Mouse (Mus musculus): Measurements from ENCODE around the gene Emc7. TPM values are rescaled to one million over a fixed set of nuclear protein-coding genes. Genes with fewer than 3 reads are reported as not detected.
"Not testable (repeated sequence)": the region's sequence is repeated elsewhere in the genome, so short reads cannot be mapped to it uniquely, and the experiment has no call there.

Emc7 gene
- polyA plus RNA-seq, 1 experiment from 2014 or later = 23.8 TPM

DNA sequence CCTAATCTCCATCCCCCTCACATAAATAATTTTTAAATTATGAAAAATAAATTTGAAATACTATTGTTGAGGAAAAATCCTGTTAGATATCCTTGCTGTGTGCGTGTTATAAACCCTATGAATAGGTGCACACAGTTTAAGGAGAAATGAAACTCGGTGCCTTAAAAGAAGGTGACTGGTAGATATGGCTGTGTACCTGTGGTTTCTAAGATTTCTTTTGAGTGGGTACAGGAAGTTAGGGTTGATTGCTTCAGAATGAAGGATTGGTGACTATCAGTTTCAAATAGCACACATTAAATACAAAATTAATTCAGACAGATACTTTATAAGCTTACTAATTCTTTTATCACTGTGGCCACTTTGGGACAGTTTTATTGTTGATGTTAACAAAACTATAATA lies 17.2 kb upstream of the Emc7 start:
- Histone ChIP-seq H3K27ac (ENCODE audit: low read depth, low read length) (no peak overlapping the region), H3K9me3 (ENCODE audit: control insufficient read depth, low read length) (no peaks in the 10 kb centered on the region), H3K36me3 (ENCODE audit: control insufficient read depth, insufficient read depth, low read length) (no peaks in the 10 kb centered on the region), H3K4me1 (ENCODE audit: control insufficient read depth, insufficient read depth, low read length) (no peaks in the 10 kb centered on the region), H3K4me3 (ENCODE audit: low read depth, low read length) (no peak overlapping the region), H3K27me3 (ENCODE audit: control insufficient read depth, insufficient read depth, low read length) (no peaks in the 10 kb centered on the region), H3K9ac (replicated peaks; ENCODE audit: low read depth, low read length) (no peak overlapping the region), H3K4me2 (ENCODE audit: low read depth, low read length) (no peak overlapping the region)
- no peak for ATAC-seq (ENCODE audit: low read depth)
- 88% methylated on average over 2 of the region's 2 CpGs for WGBS

DNA sequence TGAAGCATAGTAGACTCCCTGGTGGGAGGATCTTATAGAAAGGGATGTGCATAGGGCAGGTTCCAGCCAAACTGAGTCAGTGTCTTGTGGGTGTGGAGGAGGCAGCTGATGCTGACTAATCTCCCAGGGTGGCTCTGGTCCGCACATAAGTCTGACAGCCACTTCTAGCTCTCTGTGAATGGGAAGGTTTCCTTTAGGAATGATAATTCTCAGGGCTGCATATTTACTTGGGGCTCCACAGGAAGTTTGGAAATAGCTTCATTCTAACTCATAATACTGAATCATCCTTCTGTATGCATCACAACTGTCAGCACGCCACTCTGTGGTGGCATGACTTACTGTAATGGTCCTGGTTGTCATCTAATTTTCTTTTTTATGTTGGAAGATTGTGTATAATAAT lies 11.3 kb upstream of the Emc7 start:
- Histone ChIP-seq H3K36me3 (ENCODE audit: control insufficient read depth, insufficient read depth, low read length) (no peaks in the 10 kb centered on the region), H3K4me1 (ENCODE audit: control insufficient read depth, insufficient read depth, low read length) (no peaks in the 10 kb centered on the region), H3K9me3 (ENCODE audit: control insufficient read depth, low read length) (no peaks in the 10 kb centered on the region), H3K4me2 (ENCODE audit: low read depth, low read length) (no peak overlapping the region), H3K27me3 (ENCODE audit: control insufficient read depth, insufficient read depth, low read length) (no peaks in the 10 kb centered on the region), H3K4me3 (ENCODE audit: low read depth, low read length) (no peak overlapping the region), H3K27ac (ENCODE audit: low read depth, low read length) (no peak overlapping the region), H3K9ac (replicated peaks; ENCODE audit: low read depth, low read length) (no peak overlapping the region)
- WGBS = 75% methylated on average over 2 of the region's 2 CpGs
- ATAC-seq (ENCODE audit: low read depth) = no peak

DNA sequence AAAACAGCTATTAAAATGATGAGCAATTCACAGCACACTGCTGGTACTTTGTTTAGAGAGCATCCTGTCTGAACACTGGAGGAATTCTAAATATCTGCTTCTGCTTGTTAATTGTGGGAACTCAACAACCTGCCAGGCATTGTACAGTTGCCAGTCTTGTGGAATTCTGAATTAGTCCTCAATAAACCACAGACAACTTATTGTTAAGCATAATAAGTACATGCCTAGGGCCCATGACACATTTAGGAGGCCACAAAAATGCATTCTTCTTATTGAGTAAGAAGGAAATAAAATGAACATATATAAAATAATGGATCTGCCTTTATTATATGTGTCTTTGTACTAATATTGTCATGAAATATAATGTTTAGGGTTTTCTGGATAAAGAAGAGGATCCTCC lies 9.3 kb upstream of the Emc7 start:
- no peaks in the 10 kb centered on the region for H3K27me3 ChIP-seq (ENCODE audit: control insufficient read depth, insufficient read depth, low read length)
- no peaks in the 10 kb centered on the region for H3K9me3 ChIP-seq (ENCODE audit: control insufficient read depth, low read length)
- no peak overlapping the region for H3K4me3 ChIP-seq (ENCODE audit: low read depth, low read length)
- no peak overlapping the region for H3K27ac ChIP-seq (ENCODE audit: low read depth, low read length)
- no peaks in the 10 kb centered on the region for H3K4me1 ChIP-seq (ENCODE audit: control insufficient read depth, insufficient read depth, low read length)
- no peak for ATAC-seq (ENCODE audit: low read depth)
- no peak overlapping the region for H3K9ac ChIP-seq (replicated peaks; ENCODE audit: low read depth, low read length)
- H3K36me3 ChIP-seq (ENCODE audit: control insufficient read depth, insufficient read depth, low read length) = no peaks in the 10 kb centered on the region
- no peak overlapping the region for H3K4me2 ChIP-seq (ENCODE audit: low read depth, low read length)

DNA sequence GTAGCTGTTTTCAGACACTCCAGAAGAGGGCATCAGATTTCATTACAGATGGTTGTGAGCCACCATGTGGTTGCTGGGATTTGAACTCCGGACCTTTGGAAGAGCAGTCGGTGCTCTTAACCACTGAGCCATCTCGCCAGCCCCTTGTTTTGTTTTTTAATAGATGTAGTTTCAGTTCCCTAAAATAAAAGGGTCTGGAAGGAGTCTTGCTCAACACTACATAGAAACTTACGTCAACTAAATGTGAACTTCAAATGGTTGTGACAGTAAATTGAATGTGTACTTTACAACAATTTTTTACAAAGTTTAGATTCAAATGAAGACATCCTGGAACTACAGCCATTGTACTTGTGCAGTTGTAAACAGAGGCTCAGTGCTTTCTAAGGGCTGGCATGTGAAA lies 6.8 kb upstream of the Emc7 start:
- not testable (repeated sequence) for H3K9ac ChIP-seq (replicated peaks; ENCODE audit: low read depth, low read length); H3K27ac ChIP-seq (ENCODE audit: low read depth, low read length); H3K4me3 ChIP-seq (ENCODE audit: low read depth, low read length); H3K36me3 ChIP-seq (ENCODE audit: control insufficient read depth, insufficient read depth, low read length); H3K27me3 ChIP-seq (ENCODE audit: control insufficient read depth, insufficient read depth, low read length); H3K9me3 ChIP-seq (ENCODE audit: control insufficient read depth, low read length); ATAC-seq (ENCODE audit: low read depth); H3K4me2 ChIP-seq (ENCODE audit: low read depth, low read length); H3K4me1 ChIP-seq (ENCODE audit: control insufficient read depth, insufficient read depth, low read length)
- WGBS = 83% methylated on average over 4 of the region's 4 CpGs

DNA sequence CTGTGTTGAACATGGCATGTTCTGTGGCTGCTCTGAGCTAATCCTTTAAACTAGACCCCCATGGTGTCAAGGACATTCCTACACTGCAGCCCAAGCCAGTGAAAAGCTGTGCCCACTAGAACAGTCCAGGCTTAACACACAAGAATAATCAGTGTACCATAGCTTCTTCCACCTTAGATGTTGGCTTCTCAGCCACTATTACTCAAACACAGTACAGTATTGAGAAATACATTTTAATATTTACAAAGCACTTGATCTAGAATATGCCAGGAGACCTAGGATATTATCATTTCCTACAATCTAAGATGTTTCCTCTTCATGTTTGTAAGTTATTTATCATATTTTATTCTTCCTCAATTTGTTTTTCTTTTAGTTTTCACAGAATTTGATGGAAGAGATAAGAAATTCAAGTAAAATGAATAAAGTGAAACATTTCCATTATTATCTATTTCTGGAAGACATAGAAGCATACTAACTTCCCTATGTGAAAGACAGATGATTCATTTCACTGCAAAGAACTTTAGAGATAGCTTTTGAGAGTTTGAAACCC lies 6.2 kb upstream of the Emc7 start:
- H3K4me1 ChIP-seq (ENCODE audit: control insufficient read depth, insufficient read depth, low read length) = no peaks in the 10 kb centered on the region
- no peaks in the 10 kb centered on the region for H3K27me3 ChIP-seq (ENCODE audit: control insufficient read depth, insufficient read depth, low read length)
- H3K9me3 ChIP-seq (ENCODE audit: control insufficient read depth, low read length) = no peaks in the 10 kb centered on the region
- H3K27ac ChIP-seq (ENCODE audit: low read depth, low read length) = no peak overlapping the region
- no peak for ATAC-seq (ENCODE audit: low read depth)
- H3K4me3 ChIP-seq (ENCODE audit: low read depth, low read length) = no peak overlapping the region
- no peaks in the 10 kb centered on the region for H3K36me3 ChIP-seq (ENCODE audit: control insufficient read depth, insufficient read depth, low read length)
- no peak overlapping the region for H3K4me2 ChIP-seq (ENCODE audit: low read depth, low read length)
- no peak overlapping the region for H3K9ac ChIP-seq (replicated peaks; ENCODE audit: low read depth, low read length)

DNA sequence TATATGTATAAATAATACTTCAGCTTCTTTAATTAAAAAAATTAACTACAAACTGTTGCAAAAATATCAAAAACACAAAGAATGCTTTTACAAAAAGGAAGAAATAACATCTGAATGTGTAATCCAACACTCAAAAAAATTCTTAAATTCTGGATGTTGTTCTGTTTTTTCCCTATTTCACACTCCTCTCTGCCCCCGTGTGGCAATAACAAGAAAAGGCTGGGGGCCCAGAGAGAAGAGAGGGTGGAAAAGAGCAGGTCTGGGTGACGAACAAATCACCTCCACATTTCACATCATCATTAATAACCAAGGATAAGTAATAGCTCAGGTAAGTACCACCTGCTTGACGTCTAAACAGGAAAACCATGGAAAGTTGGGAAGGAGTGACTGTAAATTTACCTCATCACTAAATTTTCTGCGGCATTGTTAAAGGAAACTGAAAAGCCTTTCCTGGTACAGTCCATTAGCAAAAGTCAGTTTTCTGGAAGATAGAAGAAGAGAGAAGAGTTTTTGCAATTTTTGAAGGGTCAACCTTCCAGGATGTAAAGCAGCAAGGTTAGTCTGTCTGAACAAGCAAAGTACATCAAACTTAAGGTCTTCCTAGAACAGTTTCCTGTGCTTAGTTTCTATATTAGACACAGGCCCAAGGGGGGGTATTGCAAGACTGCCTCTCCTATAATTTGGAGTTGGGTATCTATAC lies 5.0 kb upstream of the Emc7 start:
- no peak overlapping the region for H3K27ac ChIP-seq (ENCODE audit: low read depth, low read length)
- H3K27me3 ChIP-seq (ENCODE audit: control insufficient read depth, insufficient read depth, low read length) = no peaks in the 10 kb centered on the region
- no peaks in the 10 kb centered on the region for H3K9me3 ChIP-seq (ENCODE audit: control insufficient read depth, low read length)
- whole genome bisulfite sequencing = 39% methylated on average over 4 of the region's 4 CpGs
- H3K36me3 ChIP-seq (ENCODE audit: control insufficient read depth, insufficient read depth, low read length) = no peaks in the 10 kb centered on the region
- H3K4me3 ChIP-seq (ENCODE audit: low read depth, low read length) = no peak overlapping the region
- no peak overlapping the region for H3K4me2 ChIP-seq (ENCODE audit: low read depth, low read length)
- H3K4me1 ChIP-seq (ENCODE audit: control insufficient read depth, insufficient read depth, low read length) = peaks cover 3% of the 10 kb centered on the region; the same call in 1 of the 2 replicates
- no peak overlapping the region for H3K9ac ChIP-seq (replicated peaks; ENCODE audit: low read depth, low read length)
- no peak for ATAC-seq (ENCODE audit: low read depth)

DNA sequence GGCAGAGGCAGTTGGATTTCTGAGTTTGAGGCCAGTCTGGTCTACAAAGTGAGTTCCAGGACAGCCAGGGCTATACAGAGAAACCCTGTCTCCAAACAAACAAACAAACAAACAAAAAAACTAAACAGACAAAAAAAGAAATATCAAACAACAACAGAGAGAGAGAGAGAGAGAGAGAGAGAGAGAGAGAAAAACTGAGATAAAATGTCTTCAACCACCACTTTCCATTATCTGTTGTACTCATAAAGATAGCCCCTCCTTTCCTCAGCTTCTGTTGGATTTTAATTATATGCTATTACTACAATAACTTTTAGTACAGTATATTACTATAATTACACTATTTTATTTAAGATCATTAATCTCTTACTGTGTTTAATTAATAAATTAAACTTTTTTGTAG lies 2.3 kb upstream of the Emc7 start:
- not testable (repeated sequence) for H3K9me3 ChIP-seq (ENCODE audit: control insufficient read depth, low read length); H3K4me3 ChIP-seq (ENCODE audit: low read depth, low read length); H3K27ac ChIP-seq (ENCODE audit: low read depth, low read length); H3K27me3 ChIP-seq (ENCODE audit: control insufficient read depth, insufficient read depth, low read length); H3K4me2 ChIP-seq (ENCODE audit: low read depth, low read length); H3K36me3 ChIP-seq (ENCODE audit: control insufficient read depth, insufficient read depth, low read length); H3K9ac ChIP-seq (replicated peaks; ENCODE audit: low read depth, low read length); ATAC-seq (ENCODE audit: low read depth)
- H3K4me1 ChIP-seq (ENCODE audit: control insufficient read depth, insufficient read depth, low read length) = peaks cover 13% of the 10 kb centered on the region

DNA sequence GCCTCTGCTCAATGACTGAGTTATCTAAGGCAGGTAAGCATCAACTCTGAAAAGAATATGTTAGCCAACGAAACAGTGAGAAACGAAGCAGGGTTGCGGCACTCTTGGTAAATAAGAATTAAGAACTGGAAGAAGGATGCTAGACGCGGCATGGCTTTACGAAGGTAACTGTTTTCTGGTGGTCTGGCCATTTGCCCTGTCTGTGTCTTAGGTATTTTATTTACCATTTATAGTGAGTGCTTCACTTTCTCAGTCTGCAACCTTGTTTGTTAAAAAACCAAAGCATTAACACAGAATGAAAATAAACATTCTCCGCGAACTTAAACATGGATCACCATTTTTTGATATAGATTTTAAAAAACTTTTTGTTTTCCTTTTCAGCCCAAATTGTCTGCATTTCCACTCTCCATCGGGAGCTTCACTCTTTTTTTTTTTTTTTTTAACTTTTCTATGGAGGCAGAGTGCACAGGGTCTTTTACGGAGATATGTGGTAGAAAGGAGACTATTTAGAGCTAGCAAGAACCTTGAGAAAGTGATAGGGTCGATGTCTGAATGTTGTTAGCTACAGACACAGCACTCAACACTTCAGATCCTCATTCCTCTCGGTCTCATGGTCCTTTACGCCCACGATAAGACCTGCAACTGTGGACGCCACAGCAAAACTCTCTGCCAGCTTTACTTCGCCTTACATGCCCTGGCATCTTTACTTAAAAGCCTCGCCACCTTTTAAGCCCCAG lies 504 bp upstream of the Emc7 start:
- Histone ChIP-seq H3K4me2 (ENCODE audit: low read depth, low read length) (peak overlapping the region; percentile 85), H3K4me1 (ENCODE audit: control insufficient read depth, insufficient read depth, low read length) (peaks cover 13% of the 10 kb centered on the region), H3K9ac (replicated peaks; ENCODE audit: low read depth, low read length) (peak overlapping the region; percentile 92), H3K27me3 (ENCODE audit: control insufficient read depth, insufficient read depth, low read length) (no peaks in the 10 kb centered on the region), H3K27ac (ENCODE audit: low read depth, low read length) (peak overlapping the region; percentile 85), H3K9me3 (ENCODE audit: control insufficient read depth, low read length) (no peaks in the 10 kb centered on the region), H3K36me3 (ENCODE audit: control insufficient read depth, insufficient read depth, low read length) (no peaks in the 10 kb centered on the region), H3K4me3 (ENCODE audit: low read depth, low read length) (peak overlapping the region; percentile 92)
- peak; percentile 67; the same call in 1 of the 2 replicates for ATAC-seq (ENCODE audit: low read depth)
- 30% methylated on average over 17 of the region's 17 CpGs for WGBS

DNA sequence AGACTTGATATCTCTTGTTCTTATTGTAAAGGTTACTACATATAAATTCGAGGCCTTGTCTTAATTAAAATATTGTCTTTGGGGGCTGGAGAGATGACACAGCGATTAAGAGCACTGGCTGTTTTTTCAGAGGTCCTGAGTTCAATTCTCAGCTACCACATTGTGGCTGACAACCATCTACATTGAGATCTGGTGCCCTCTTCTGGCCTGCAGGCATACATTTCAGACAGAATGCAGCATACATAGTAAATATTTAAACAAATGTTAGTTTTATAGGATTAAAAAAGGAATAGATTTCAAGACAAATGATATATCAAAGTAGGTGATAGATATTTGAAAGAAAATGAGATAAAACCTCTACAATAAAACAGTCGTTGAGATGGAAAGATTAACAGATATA lies 5.8 kb downstream of the Emc7 start:
- Histone ChIP-seq H3K4me1 (ENCODE audit: control insufficient read depth, insufficient read depth, low read length) (peaks cover 9% of the 10 kb centered on the region), H3K27ac (ENCODE audit: low read depth, low read length) (no peak overlapping the region), H3K36me3 (ENCODE audit: control insufficient read depth, insufficient read depth, low read length) (peaks cover 11% of the 10 kb centered on the region; the same call in 1 of the 2 replicates), H3K4me2 (ENCODE audit: low read depth, low read length) (no peak overlapping the region), H3K9me3 (ENCODE audit: control insufficient read depth, low read length) (no peaks in the 10 kb centered on the region), H3K9ac (replicated peaks; ENCODE audit: low read depth, low read length) (no peak overlapping the region), H3K27me3 (ENCODE audit: control insufficient read depth, insufficient read depth, low read length) (no peaks in the 10 kb centered on the region), H3K4me3 (ENCODE audit: low read depth, low read length) (no peak overlapping the region)
- ATAC-seq (ENCODE audit: low read depth) = no peak
- WGBS = 90% methylated on average over 3 of the region's 3 CpGs

Data from neural tube, embryonic 14.5 days (tissue).